Mouse (Mus musculus): ENCODE measurements around the gene Tmem119. TPM values are rescaled to one million over a fixed set of nuclear protein-coding genes. Genes with fewer than 3 reads are reported as not detected.
A peak's percentile ranks its signal among the peaks of the same experiment; 100 is the strongest.

The Tmem119 gene
- polyA plus RNA-seq, 1 experiment from 2014 or later = 3.4 TPM

GRCm38 (mm10) chr5:113755347-113756030, 44.8 kb downstream of the Tmem119 start:
- Histone ChIP-seq H3K36me3 (replicated peaks; ENCODE audit: insufficient read depth, low read length) (peaks cover 93% of the 10 kb centered on the region), H3K4me2 (ENCODE audit: low read depth, low read length) (no peak overlapping the region), H3K27ac (ENCODE audit: low read depth) (no peak overlapping the region), H3K4me3 (ENCODE audit: low read depth, low read length) (no peak overlapping the region), H3K4me1 (ENCODE audit: insufficient read depth) (no peaks in the 10 kb centered on the region), H3K9ac (replicated peaks) (no peak overlapping the region), H3K9me3 (ENCODE audit: low read length) (no peaks in the 10 kb centered on the region), H3K27me3 (ENCODE audit: insufficient read depth, low read length) (no peaks in the 10 kb centered on the region)
- 81% methylated on average over 15 of the region's 15 CpGs for WGBS (ENCODE audit: insufficient replicate concordance)
- TF ChIP-seq EP300 (IDR thresholded peaks at IDR 0.05; ENCODE audit: low read depth) (no peak), CTCF (IDR thresholded peaks at IDR 0.05; ENCODE audit: low read depth) (no peak)
- DNase-seq (no peak), ATAC-seq (no peak)

- Histone ChIP-seq H3K27me3 (ENCODE audit: insufficient read depth, low read length) (no peaks in the 10 kb centered on the region), H3K9me3 (ENCODE audit: low read length) (no peaks in the 10 kb centered on the region), H3K36me3 (replicated peaks; ENCODE audit: insufficient read depth, low read length) (peaks cover 86% of the 10 kb centered on the region), H3K4me3 (ENCODE audit: low read depth, low read length) (no peak overlapping the region), H3K4me1 (ENCODE audit: insufficient read depth) (no peaks in the 10 kb centered on the region), H3K4me2 (ENCODE audit: low read depth, low read length) (no peak overlapping the region), H3K27ac (ENCODE audit: low read depth) (no peak overlapping the region), H3K9ac (replicated peaks) (no peak overlapping the region)
- TF ChIP-seq EP300 (IDR thresholded peaks at IDR 0.05; ENCODE audit: low read depth) (no peak), CTCF (IDR thresholded peaks at IDR 0.05; ENCODE audit: low read depth) (no peak)
- WGBS (ENCODE audit: insufficient replicate concordance) = 89% methylated on average over 9 of the region's 9 CpGs
- DNase-seq = no peak
- ATAC-seq = no peak
Observed at GRCm38 (mm10) chr5:113751521-113752157, 48.7 kb downstream of the Tmem119 start.

- H3K27me3 ChIP-seq (ENCODE audit: insufficient read depth, low read length) = no peaks in the 10 kb centered on the region
- 91% methylated on average over 13 of the region's 13 CpGs for WGBS (ENCODE audit: insufficient replicate concordance)
- TF ChIP-seq EP300 (IDR thresholded peaks at IDR 0.05; ENCODE audit: low read depth) (no peak), CTCF (IDR thresholded peaks at IDR 0.05; ENCODE audit: low read depth) (no peak)
- H3K9ac ChIP-seq (replicated peaks) = no peak overlapping the region
- no peak overlapping the region for H3K27ac ChIP-seq (ENCODE audit: low read depth)
- no peaks in the 10 kb centered on the region for H3K4me1 ChIP-seq (ENCODE audit: insufficient read depth)
- DNase-seq (no peak), ATAC-seq (no peak)
- no peak overlapping the region for H3K4me2 ChIP-seq (ENCODE audit: low read depth, low read length)
- peaks cover 86% of the 10 kb centered on the region for H3K36me3 ChIP-seq (replicated peaks; ENCODE audit: insufficient read depth, low read length)
- no peaks in the 10 kb centered on the region for H3K9me3 ChIP-seq (ENCODE audit: low read length)
- no peak overlapping the region for H3K4me3 ChIP-seq (ENCODE audit: low read depth, low read length)
Observed at GRCm38 (mm10) chr5:113748556-113749331, 51.6 kb downstream of the Tmem119 start.

- Histone ChIP-seq H3K4me1 (ENCODE audit: insufficient read depth) (no peaks in the 10 kb centered on the region), H3K4me2 (ENCODE audit: low read depth, low read length) (no peak overlapping the region), H3K9me3 (ENCODE audit: low read length) (no peaks in the 10 kb centered on the region), H3K9ac (replicated peaks) (no peak overlapping the region), H3K27ac (ENCODE audit: low read depth) (no peak overlapping the region), H3K36me3 (replicated peaks; ENCODE audit: insufficient read depth, low read length) (peaks cover 86% of the 10 kb centered on the region), H3K27me3 (ENCODE audit: insufficient read depth, low read length) (no peaks in the 10 kb centered on the region), H3K4me3 (ENCODE audit: low read depth, low read length) (no peak overlapping the region)
- no peak for ATAC-seq
- peak; percentile 37 for TF ChIP-seq CTCF (IDR thresholded peaks at IDR 0.05; ENCODE audit: low read depth)
- no peak for TF ChIP-seq EP300 (IDR thresholded peaks at IDR 0.05; ENCODE audit: low read depth)
- WGBS (ENCODE audit: insufficient replicate concordance) = 93% methylated on average over 5 of the region's 5 CpGs
- no peak for DNase-seq
Observed at GRCm38 (mm10) chr5:113747629-113748028, 52.7 kb downstream of the Tmem119 start.

Other genes with a start within 250 kb of the Tmem119 start
- gene Cmklr1, start 150.1 kb downstream of the Tmem119 start, polyA plus RNA-seq (2015; fragmentation: Nextera tagmentation; extraction: Ambion mirVana) = 3.3 and 3.5 TPM in 2 replicates
- gene 1700069L16Rik, start 75.7 kb downstream of the Tmem119 start, polyA plus RNA-seq (2015; fragmentation: Nextera tagmentation; extraction: Ambion mirVana) = not detected in 2 replicates
- gene Ficd, start 64.7 kb downstream of the Tmem119 start, polyA plus RNA-seq (2015; fragmentation: Nextera tagmentation; extraction: Ambion mirVana) = 2.6 and 2.8 TPM in 2 replicates
- gene Sart3, start 28.0 kb downstream of the Tmem119 start, polyA plus RNA-seq (2015; fragmentation: Nextera tagmentation; extraction: Ambion mirVana) = 6.9 and 7.9 TPM in 2 replicates
- 109 TPM in 2 replicates for gene Iscu, start 27.8 kb downstream of the Tmem119 start, polyA plus RNA-seq (2015; fragmentation: Nextera tagmentation; extraction: Ambion mirVana)
- gene Selplg, start 32.1 kb upstream of the Tmem119 start, polyA plus RNA-seq (2015; fragmentation: Nextera tagmentation; extraction: Ambion mirVana) = 18.9 and 21.5 TPM in 2 replicates
- gene Coro1c, start 108.2 kb upstream of the Tmem119 start, polyA plus RNA-seq (2015; fragmentation: Nextera tagmentation; extraction: Ambion mirVana) = 23.6 and 27.6 TPM in 2 replicates
- 3.7 and 4.3 TPM in 2 replicates for gene Ssh1, start 193.4 kb upstream of the Tmem119 start, polyA plus RNA-seq (2015; fragmentation: Nextera tagmentation; extraction: Ambion mirVana)
- not detected in 2 replicates for gene Dao, start 203.2 kb upstream of the Tmem119 start, polyA plus RNA-seq (2015; fragmentation: Nextera tagmentation; extraction: Ambion mirVana)

Measured in liver, postnatal 0 days (tissue).